Mouse (Mus musculus) thymus, postnatal 14 days (tissue): ENCODE results near the gene Klf7.
A peak's percentile ranks its signal among the peaks of the same experiment; 100 is the strongest.

Experiments
- DNase-seq: peaks from one replicate; pipeline ENCODE4 v3.0.0; 2021

Gene Klf7

GRCm38 (mm10) chr1:64104665-64105064 is 17.4 kb downstream of the Klf7 start:
- DNase-seq, result peak; percentile 33

- no peak for DNase-seq
These were observed 20.8 kb downstream of the Klf7 start for GRCm38 (mm10) chr1:64101331-64101730.

- no peak for DNase-seq
These were observed 23.3 kb downstream of the Klf7 start for GRCm38 (mm10) chr1:64098800-64099199.

- no peak for DNase-seq
These were observed 24.3 kb downstream of the Klf7 start for GRCm38 (mm10) chr1:64097640-64098287.

GRCm38 (mm10) chr1:64093018-64093417 is 29.1 kb downstream of the Klf7 start:
- no peak for DNase-seq

GRCm38 (mm10) chr1:64091591-64091990 is 30.5 kb downstream of the Klf7 start:
- DNase-seq, result no peak

GRCm38 (mm10) chr1:64090566-64090965 is 31.5 kb downstream of the Klf7 start:
- DNase-seq, result peak; percentile 59

GRCm38 (mm10) chr1:64089691-64090090 is 32.4 kb downstream of the Klf7 start:
- no peak for DNase-seq

- peak; percentile 52 for DNase-seq
These were observed 33.3 kb downstream of the Klf7 start for GRCm38 (mm10) chr1:64088604-64089320.

GRCm38 (mm10) chr1:64087657-64088603 is 34.2 kb downstream of the Klf7 start:
- peak; percentile 93 for DNase-seq

- peak; percentile 32 for DNase-seq
These were observed 36.2 kb downstream of the Klf7 start for GRCm38 (mm10) chr1:64085875-64086274.

- no peak for DNase-seq
These were observed 36.7 kb downstream of the Klf7 start for GRCm38 (mm10) chr1:64085361-64085760.

- DNase-seq, result peak; percentile 28
These were observed 37.4 kb downstream of the Klf7 start for GRCm38 (mm10) chr1:64084706-64085105.

- no peak for DNase-seq
These were observed 40.3 kb downstream of the Klf7 start for GRCm38 (mm10) chr1:64081791-64082190.

GRCm38 (mm10) chr1:64081217-64081616 is 40.9 kb downstream of the Klf7 start:
- no peak for DNase-seq

GRCm38 (mm10) chr1:64080263-64080662 is 41.8 kb downstream of the Klf7 start:
- no peak for DNase-seq

- peak; percentile 13 for DNase-seq
These were observed 43.3 kb downstream of the Klf7 start for GRCm38 (mm10) chr1:64078747-64079211.

GRCm38 (mm10) chr1:64078011-64078746 is 43.9 kb downstream of the Klf7 start:
- DNase-seq, result no peak

- DNase-seq, result no peak
These were observed 48.0 kb downstream of the Klf7 start for GRCm38 (mm10) chr1:64074051-64074450.

GRCm38 (mm10) chr1:64070947-64071346 is 51.1 kb downstream of the Klf7 start:
- no peak for DNase-seq

- no peak for DNase-seq
These were observed 55.5 kb downstream of the Klf7 start for GRCm38 (mm10) chr1:64066320-64067254.
